In genomic region chr9:66465087-66465486, GRCm38 (mm10) we compare ENCODE assay signal across 8 mouse cellular contexts. TPM values are rescaled to one million over a fixed set of nuclear protein-coding genes. Genes with fewer than 3 reads are reported as not detected.
A peak's percentile ranks its signal among the peaks of the same experiment; 100 is the strongest.
DNase-seq lines count a peak whose midpoint lies in the region; ATAC-seq and TF ChIP-seq lines count a peak whose summit lies in the region.

No protein-coding gene starts in this region.

- no peak overlapping the region for H3K4me3 ChIP-seq in hindbrain, postnatal 0 days (ENCODE audit: low read length)
- H3K4me3 ChIP-seq in hindbrain, embryonic 13.5 days = no peak overlapping the region
- no peak overlapping the region for H3K4me3 ChIP-seq in neural tube, embryonic 15.5 days (replicated peaks)

- H3K4me2 ChIP-seq in hindbrain, postnatal 0 days (ENCODE audit: low read depth, low read length) = no peak overlapping the region
- no peak overlapping the region for H3K4me2 ChIP-seq in hindbrain, embryonic 13.5 days
- H3K4me2 ChIP-seq in neural tube, embryonic 15.5 days = no peak overlapping the region

- no peaks in the 10 kb centered on the region for H3K4me1 ChIP-seq in hindbrain, postnatal 0 days (ENCODE audit: insufficient read depth, low read length)
- no peaks in the 10 kb centered on the region for H3K4me1 ChIP-seq in hindbrain, embryonic 13.5 days (replicated peaks)
- H3K4me1 ChIP-seq in neural tube, embryonic 15.5 days = no peaks in the 10 kb centered on the region

- 58% methylated on average over 4 of the region's 4 CpGs for WGBS in hindbrain, postnatal 0 days
- WGBS in hindbrain, embryonic 13.5 days = 61% methylated on average over 4 of the region's 4 CpGs
- 59% methylated on average over 4 of the region's 4 CpGs for WGBS in neural tube, embryonic 15.5 days

- peak; percentile 78 for DNase-seq in hindbrain, postnatal 0 days (ENCODE audit: low spot score)
- DNase-seq in urinary bladder, postnatal 14 days (ENCODE audit: low spot score) = peak; percentile 9
- no peak for DNase-seq in urinary bladder, postnatal 4 days (ENCODE audit: low spot score in 2 of 2)
- DNase-seq in c-Kit-positive CD71-positive TER-119-positive erythroid progenitor cells, embryonic 14.5 days (ENCODE audit: low spot score) = peak; percentile 53
- peak; percentile 48 for DNase-seq in lung, postnatal 10 days
- DNase-seq in urinary bladder, adult 2 months (ENCODE audit: low spot score) = no peak

- no peaks in the 10 kb centered on the region for H3K9me3 ChIP-seq in hindbrain, postnatal 0 days (ENCODE audit: low read length)
- no peaks in the 10 kb centered on the region for H3K9me3 ChIP-seq in hindbrain, embryonic 13.5 days
- no peaks in the 10 kb centered on the region for H3K9me3 ChIP-seq in neural tube, embryonic 15.5 days (replicated peaks)

- no peaks in the 10 kb centered on the region for H3K27me3 ChIP-seq in hindbrain, postnatal 0 days (ENCODE audit: insufficient read depth, low read length)
- H3K27me3 ChIP-seq in hindbrain, embryonic 13.5 days = no peaks in the 10 kb centered on the region
- no peaks in the 10 kb centered on the region for H3K27me3 ChIP-seq in neural tube, embryonic 15.5 days (replicated peaks)

- H3K27ac ChIP-seq in hindbrain, postnatal 0 days = no peak overlapping the region
- H3K27ac ChIP-seq in hindbrain, embryonic 13.5 days = no peak overlapping the region
- H3K27ac ChIP-seq in neural tube, embryonic 15.5 days (replicated peaks) = no peak overlapping the region

- no peak overlapping the region for H3K9ac ChIP-seq in hindbrain, postnatal 0 days (replicated peaks; ENCODE audit: low read length)
- H3K9ac ChIP-seq in hindbrain, embryonic 13.5 days = no peak overlapping the region
- H3K9ac ChIP-seq in neural tube, embryonic 15.5 days (replicated peaks) = no peak overlapping the region

- ATAC-seq in hindbrain, postnatal 0 days = no peak
- no peak for ATAC-seq in hindbrain, embryonic 13.5 days (ENCODE audit: low FRiP score)
- ATAC-seq in neural tube, embryonic 15.5 days (ENCODE audit: low FRiP score) = no peak

- TF ChIP-seq CTCF in hindbrain, postnatal 0 days (IDR thresholded peaks at IDR 0.05; ENCODE audit: low read depth) = peak; percentile 73

- peaks cover 30% of the 10 kb centered on the region for H3K36me3 ChIP-seq in hindbrain, postnatal 0 days (ENCODE audit: insufficient read depth, low read length)
- peaks cover 52% of the 10 kb centered on the region for H3K36me3 ChIP-seq in hindbrain, embryonic 13.5 days
- peaks cover 52% of the 10 kb centered on the region for H3K36me3 ChIP-seq in neural tube, embryonic 15.5 days

RNA-seq across cellular contexts. Expression of gene Fbxl22, which starts 49.3 kb away (rescaled TPM):
- 0.26 and 0.54 TPM in 2 replicates for total RNA-seq in hindbrain, postnatal 0 days (2014; rRNA removed)
- 0.63 and 0.76 TPM in 2 replicates for polyA plus RNA-seq in hindbrain, postnatal 0 days (2015; fragmentation: Nextera tagmentation; extraction: Ambion mirVana)
- polyA plus RNA-seq in hindbrain, embryonic 13.5 days (2015; fragmentation: Nextera tagmentation; extraction: Ambion mirVana) = 2.0 and 2.2 TPM in 2 replicates
- polyA plus RNA-seq in neural tube, embryonic 15.5 days (2015; fragmentation: Nextera tagmentation; extraction: Ambion mirVana) = 1.4 and 2.9 TPM in 2 replicates
- polyA plus RNA-seq in urinary bladder, adult 2 months (2012; rRNA removed) = 80.6 and 96.3 TPM in 2 replicates

Comparison
In these comparisons a context has a peak if more than half of its experiments do, and no peak if none do; other contexts are left out.
1. DNase-seq: peak in hindbrain, postnatal 0 days (single experiment), urinary bladder, postnatal 14 days (single experiment), c-Kit-positive CD71-positive TER-119-positive erythroid progenitor cells, embryonic 14.5 days (single experiment) and lung, postnatal 10 days (single experiment); none in urinary bladder, postnatal 4 days (0 of 2) and urinary bladder, adult 2 months (single experiment).
2. RNA of gene Fbxl22, which starts 49.3 kb away (polyA plus RNA-seq): 80.6 to 96.3 TPM in urinary bladder, adult 2 months; 2.0 to 2.2 TPM in hindbrain, embryonic 13.5 days, 1.4 to 2.9 TPM in neural tube, embryonic 15.5 days and 0.63 to 0.76 TPM in hindbrain, postnatal 0 days; every median in the first group is over 10 times any median in the second.